Mouse (Mus musculus) skeletal muscle tissue, postnatal 0 days (tissue): ENCODE data around the gene Dclk1. TPM values are rescaled to one million over a fixed set of nuclear protein-coding genes. Genes with fewer than 3 reads are reported as not detected.

Experiments used
- polyA plus RNA-seq: library from polyadenylated mRNA; unstranded; fragments of >200 nt; fragmentation: Nextera tagmentation; extraction: Ambion mirVana; gene quantifications from 2 replicates; pipeline ENCODE4 v1.2.1, GENCODE M21; 2015

Dclk1 gene
- polyA plus RNA-seq = 52.0 and 66.4 TPM in 2 replicates

DNA sequence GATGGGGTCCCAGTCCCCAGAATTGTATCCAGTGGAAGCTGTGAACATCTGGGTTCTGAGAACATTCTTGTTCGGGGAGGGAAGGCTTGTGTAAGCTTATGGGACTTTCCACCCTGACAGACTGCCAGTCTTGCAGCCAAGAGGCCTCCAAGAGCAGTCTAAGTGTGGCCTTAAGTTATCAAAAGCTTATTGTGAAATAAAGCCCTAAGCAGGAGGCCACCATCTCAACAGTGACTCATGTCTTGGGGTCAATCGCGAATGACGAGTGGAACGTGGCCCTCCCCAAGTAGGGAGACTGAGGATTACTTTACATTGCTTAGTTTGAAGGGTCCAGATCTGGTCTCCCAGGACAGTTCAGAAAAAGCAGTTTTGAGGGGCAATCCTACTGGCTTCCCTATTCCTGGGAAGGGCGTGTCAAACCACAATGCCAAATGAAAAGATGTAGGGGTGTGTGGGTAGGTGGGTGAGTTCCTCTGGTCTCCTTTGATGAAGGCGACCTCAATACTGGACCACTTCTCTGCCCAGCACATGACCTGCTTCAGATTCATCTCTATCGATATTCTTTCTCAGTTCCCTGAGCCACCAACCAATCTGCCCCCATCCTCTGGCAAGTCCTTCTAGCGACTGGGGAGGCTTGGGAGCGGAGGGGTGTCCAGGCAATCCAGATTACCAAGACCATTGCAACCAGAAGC is at the start of gene Dclk1:
TSS of gene Dclk1 (plus strand) at position 635 of the 692 bp plus-strand sequence.

DNA sequence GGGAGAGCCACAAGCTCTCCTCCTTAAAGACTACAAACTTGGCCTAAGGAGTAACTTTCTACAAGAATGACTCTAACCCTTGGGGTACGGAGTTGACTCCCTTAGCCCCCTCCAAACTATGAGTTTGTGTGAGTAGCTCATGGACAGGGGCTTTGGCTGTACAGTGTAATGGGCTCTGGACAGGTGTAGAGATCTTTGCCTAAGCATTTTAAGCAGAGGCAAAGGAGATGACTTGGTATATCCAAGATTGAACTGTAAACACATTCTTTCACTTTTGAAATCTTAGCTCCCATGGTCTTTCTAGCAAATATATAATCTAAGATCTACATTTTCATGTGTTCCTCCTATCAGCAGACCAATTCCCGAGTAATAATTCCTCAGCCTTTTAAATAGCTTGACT is 229.9 kb downstream of the Dclk1 start, which contains the start of gene Gm21954:
TSS of gene Gm21954 (minus strand) at position 101 of the 400 bp plus-strand sequence.

Other genes starting within 250 kb of the Dclk1 start
- gene Ccna1, start 186.9 kb upstream of the Dclk1 start, polyA plus RNA-seq = 0.36 and 0.55 TPM in 2 replicates
- 40.0 and 41.5 TPM in 2 replicates for gene Spg20, start 130.3 kb upstream of the Dclk1 start, polyA plus RNA-seq
- 0.09 TPM in 1 of 2 replicates, not detected in the other for gene Ccdc169, start 105.0 kb upstream of the Dclk1 start, polyA plus RNA-seq
- 2.2 and 2.7 TPM in 2 replicates for gene Sohlh2, start 60.3 kb upstream of the Dclk1 start, polyA plus RNA-seq
- not detected in 2 replicates for gene Gm21954, start 229.8 kb downstream of the Dclk1 start, polyA plus RNA-seq